Mouse (Mus musculus) cerebellum, postnatal 36 days (tissue): ENCODE data around the gene Fhit.
"Not testable (repeated sequence)": the region's sequence is repeated elsewhere in the genome, so short reads cannot be mapped to it uniquely, and the experiment has no call there.

Source experiments
- DNase-seq, 2 experiments: peaks; one replicate each; pipeline ENCODE4 v3.0.0; 2021 to 2022; ENCODE audit warnings: mixed read lengths in 2 of 2

Gene Fhit

GRCm38 (mm10) chr14:9896556-9896955 is 1265.3 kb downstream of the Fhit start:
- DNase-seq = no peak

GRCm38 (mm10) chr14:9852041-9852440 is 1309.8 kb downstream of the Fhit start:
- no peak for DNase-seq

GRCm38 (mm10) chr14:9832290-9832689 is 1329.5 kb downstream of the Fhit start:
- no peak for DNase-seq

- not testable (repeated sequence) for DNase-seq
Observed at GRCm38 (mm10) chr14:9828699-9829240, 1333.1 kb downstream of the Fhit start.

GRCm38 (mm10) chr14:9815963-9816362 is 1345.9 kb downstream of the Fhit start:
- DNase-seq = no peak

GRCm38 (mm10) chr14:9811847-9812321 is 1350.0 kb downstream of the Fhit start:
- no peak for DNase-seq

- DNase-seq = no peak
Observed at GRCm38 (mm10) chr14:9811177-9811846, 1350.5 kb downstream of the Fhit start.

- no peak for DNase-seq
Observed at GRCm38 (mm10) chr14:9793403-9793802, 1368.4 kb downstream of the Fhit start.

- DNase-seq = no peak
Observed at GRCm38 (mm10) chr14:9788402-9788950, 1373.4 kb downstream of the Fhit start.

- DNase-seq = no peak
Observed at GRCm38 (mm10) chr14:9787389-9787788, 1374.4 kb downstream of the Fhit start.

GRCm38 (mm10) chr14:9785861-9786260 is 1376.0 kb downstream of the Fhit start:
- no peak for DNase-seq

GRCm38 (mm10) chr14:9751341-9751740 is 1410.5 kb downstream of the Fhit start:
- no peak for DNase-seq

GRCm38 (mm10) chr14:9748709-9749108 is 1413.1 kb downstream of the Fhit start:
- no peak for DNase-seq

GRCm38 (mm10) chr14:9721917-9722472 is 1439.8 kb downstream of the Fhit start:
- DNase-seq = no peak

GRCm38 (mm10) chr14:9698621-9699020 is 1463.2 kb downstream of the Fhit start:
- DNase-seq = no peak

GRCm38 (mm10) chr14:9697101-9697500 is 1464.7 kb downstream of the Fhit start:
- no peak for DNase-seq

- DNase-seq = no peak
Observed at GRCm38 (mm10) chr14:9696004-9696403, 1465.8 kb downstream of the Fhit start.

- DNase-seq = no peak
Observed at GRCm38 (mm10) chr14:9695217-9695690, 1466.6 kb downstream of the Fhit start.

GRCm38 (mm10) chr14:9688664-9689257 is 1473.1 kb downstream of the Fhit start:
- DNase-seq = no peak

- no peak for DNase-seq
Observed at GRCm38 (mm10) chr14:9684362-9684761, 1477.5 kb downstream of the Fhit start.

- DNase-seq = no peak
Observed at GRCm38 (mm10) chr14:9672728-9673127, 1489.1 kb downstream of the Fhit start.

GRCm38 (mm10) chr14:9671776-9672175 is 1490.1 kb downstream of the Fhit start:
- no peak for DNase-seq

- DNase-seq = no peak
Observed at GRCm38 (mm10) chr14:9669766-9670165, 1492.1 kb downstream of the Fhit start.
